Mouse (Mus musculus) heart, postnatal 0 days (tissue): Measurements from ENCODE around the gene Zbtb16.

Experiments
- CTCF ChIP-seq: IDR thresholded peaks from 2 replicates; pipeline ENCODE4 v1.5.1; 2016; ENCODE audit warnings: antibody characterized with exemption, control low read depth, low read depth
- EP300 ChIP-seq: IDR thresholded peaks from 2 replicates; pipeline ENCODE4 v1.6.1; 2016; ENCODE audit warnings: antibody characterized with exemption, low read depth

GRCm38 (mm10) chr9:48837181-48837580 lies 1.2 kb upstream of the Zbtb16 start:
- TF ChIP-seq EP300 (no peak), CTCF (peak; percentile 40)
